Mouse (Mus musculus): ENCODE measurements around the gene Hydin.
"Not testable (repeated sequence)": the region's sequence is repeated elsewhere in the genome, so short reads cannot be mapped to it uniquely, and the experiment has no call there.

Hydin gene

GRCm38 (mm10) chr8:110450463-110450862 lies 183.7 kb downstream of the Hydin start:
- DNase-seq (ENCODE audit: low spot score) = no peak

- DNase-seq (ENCODE audit: low spot score) = no peak
Measured at GRCm38 (mm10) chr8:110454466-110454865, 187.7 kb downstream of the Hydin start.

- no peak for DNase-seq (ENCODE audit: low spot score)
Measured at GRCm38 (mm10) chr8:110457424-110457823, 190.6 kb downstream of the Hydin start.

- no peak for DNase-seq (ENCODE audit: low spot score)
Measured at GRCm38 (mm10) chr8:110462627-110463208, 195.9 kb downstream of the Hydin start.

GRCm38 (mm10) chr8:110463773-110464460 lies 197.1 kb downstream of the Hydin start:
- DNase-seq (ENCODE audit: low spot score) = no peak

- no peak for DNase-seq (ENCODE audit: low spot score)
Measured at GRCm38 (mm10) chr8:110465606-110466005, 198.8 kb downstream of the Hydin start.

GRCm38 (mm10) chr8:110477256-110477655 lies 210.5 kb downstream of the Hydin start:
- DNase-seq (ENCODE audit: low spot score) = no peak

- no peak for DNase-seq (ENCODE audit: low spot score)
Measured at GRCm38 (mm10) chr8:110478576-110478975, 211.8 kb downstream of the Hydin start.

- no peak for DNase-seq (ENCODE audit: low spot score)
Measured at GRCm38 (mm10) chr8:110479401-110479800, 212.6 kb downstream of the Hydin start.

- no peak for DNase-seq (ENCODE audit: low spot score)
Measured at GRCm38 (mm10) chr8:110482275-110482674, 215.5 kb downstream of the Hydin start.

- DNase-seq (ENCODE audit: low spot score) = no peak
Measured at GRCm38 (mm10) chr8:110485234-110485633, 218.5 kb downstream of the Hydin start.

GRCm38 (mm10) chr8:110486020-110486419 lies 219.2 kb downstream of the Hydin start:
- no peak for DNase-seq (ENCODE audit: low spot score)

- no peak for DNase-seq (ENCODE audit: low spot score)
Measured at GRCm38 (mm10) chr8:110487644-110488043, 220.9 kb downstream of the Hydin start.

GRCm38 (mm10) chr8:110489344-110489743 lies 222.6 kb downstream of the Hydin start:
- no peak for DNase-seq (ENCODE audit: low spot score)

- no peak for DNase-seq (ENCODE audit: low spot score)
Measured at GRCm38 (mm10) chr8:110491118-110491517, 224.3 kb downstream of the Hydin start.

- no peak for DNase-seq (ENCODE audit: low spot score)
Measured at GRCm38 (mm10) chr8:110496286-110496685, 229.5 kb downstream of the Hydin start.

GRCm38 (mm10) chr8:110500253-110500652 lies 233.5 kb downstream of the Hydin start:
- DNase-seq (ENCODE audit: low spot score) = no peak

- no peak for DNase-seq (ENCODE audit: low spot score)
Measured at GRCm38 (mm10) chr8:110500661-110501060, 233.9 kb downstream of the Hydin start.

GRCm38 (mm10) chr8:110501330-110501729 lies 234.6 kb downstream of the Hydin start:
- no peak for DNase-seq (ENCODE audit: low spot score)

GRCm38 (mm10) chr8:110502880-110503279 lies 236.1 kb downstream of the Hydin start:
- DNase-seq (ENCODE audit: low spot score) = no peak

- DNase-seq (ENCODE audit: low spot score) = no peak
Measured at GRCm38 (mm10) chr8:110508766-110509165, 242.0 kb downstream of the Hydin start.

GRCm38 (mm10) chr8:110519790-110520189 lies 253.0 kb downstream of the Hydin start:
- no peak for DNase-seq (ENCODE audit: low spot score)

GRCm38 (mm10) chr8:110521851-110522250 lies 255.1 kb downstream of the Hydin start:
- DNase-seq (ENCODE audit: low spot score) = no peak

GRCm38 (mm10) chr8:110522495-110522894 lies 255.7 kb downstream of the Hydin start:
- DNase-seq (ENCODE audit: low spot score) = not testable (repeated sequence)

Data from ovary, adult 18-20 months (tissue).